Mouse (Mus musculus): Measurements from ENCODE around the gene Gli1.
"Not testable (repeated sequence)": the region's sequence is repeated elsewhere in the genome, so short reads cannot be mapped to it uniquely, and the experiment has no call there.

Gene Gli1

DNA sequence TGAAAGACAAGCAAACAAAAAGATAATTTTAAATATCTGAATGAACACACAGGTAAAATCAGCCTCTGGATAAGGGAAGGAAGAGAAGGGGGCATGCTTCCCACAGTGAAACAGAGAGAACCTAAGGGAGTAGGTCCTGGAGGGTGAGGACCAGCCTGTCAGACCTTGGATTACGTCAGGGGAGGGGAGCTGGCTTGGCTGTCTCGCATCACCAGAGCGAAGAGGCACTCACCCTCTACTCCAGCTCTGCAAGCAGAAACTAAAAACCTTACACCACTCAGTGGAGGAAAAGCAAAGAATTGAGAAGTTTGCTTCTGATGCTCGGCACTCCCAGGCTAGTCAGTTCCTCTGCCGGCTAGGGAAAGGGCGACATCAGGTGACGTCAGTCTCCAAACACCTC lies 21.8 kb downstream of the Gli1 start:
- no peak for DNase-seq

DNA sequence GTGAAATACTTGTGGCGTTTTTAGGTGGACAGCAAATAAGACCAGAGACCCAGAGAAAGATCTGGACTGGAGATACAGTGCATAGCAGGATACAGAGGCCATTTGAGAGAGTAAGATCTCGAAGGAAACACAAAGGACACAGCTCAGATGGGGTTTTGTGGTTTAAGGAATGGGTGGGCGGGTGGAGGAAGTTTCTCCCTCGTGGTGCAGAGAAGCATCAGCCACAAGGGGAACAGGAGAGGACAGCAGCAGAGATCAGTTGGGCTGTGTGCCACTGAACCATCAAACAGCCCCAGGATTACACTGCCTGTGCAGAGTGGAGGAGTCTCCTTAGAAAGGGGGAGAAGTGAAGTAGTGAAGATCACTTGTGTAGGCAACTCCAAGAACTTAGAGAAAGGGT lies 23.8 kb downstream of the Gli1 start:
- no peak for DNase-seq

DNA sequence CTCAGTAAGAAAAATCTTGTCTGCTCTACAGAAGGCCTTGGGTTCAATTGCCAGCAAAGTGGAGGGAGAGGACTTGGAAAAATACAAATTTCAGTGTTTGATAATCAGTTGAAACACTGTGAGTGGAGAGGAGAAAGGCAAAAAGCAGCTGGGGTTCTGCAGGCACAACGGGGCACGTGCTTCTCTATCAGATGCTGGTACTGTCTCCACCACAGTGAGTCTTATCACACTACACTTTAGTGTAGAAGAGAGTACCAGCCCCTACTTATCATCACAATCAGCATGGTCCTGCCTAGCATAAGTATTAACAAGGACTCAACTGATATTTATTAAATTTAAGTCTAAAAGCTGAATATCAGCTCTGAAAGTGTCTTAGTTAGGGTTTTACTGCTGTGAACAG lies 24.5 kb downstream of the Gli1 start:
- DNase-seq, result no peak

DNA sequence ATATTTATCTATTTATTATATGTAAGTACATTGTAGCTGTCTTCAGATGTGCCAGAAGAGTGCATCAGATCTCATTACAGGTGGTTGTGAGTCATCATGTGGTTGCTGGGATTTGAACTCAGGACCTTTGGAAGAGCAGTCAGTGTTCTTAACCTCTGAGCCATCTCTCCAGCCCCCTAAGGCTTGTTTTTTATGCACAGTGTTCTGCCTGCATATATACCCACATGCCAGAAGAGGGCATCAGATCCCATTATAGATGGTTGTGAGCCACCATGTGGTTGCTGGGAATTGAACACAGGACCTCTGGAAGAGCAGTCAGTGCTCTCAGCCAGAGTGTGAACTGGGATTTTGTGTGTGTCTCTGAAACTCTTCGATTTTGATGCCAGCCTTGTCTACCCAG lies 26.8 kb downstream of the Gli1 start:
- not testable (repeated sequence) for DNase-seq

DNA sequence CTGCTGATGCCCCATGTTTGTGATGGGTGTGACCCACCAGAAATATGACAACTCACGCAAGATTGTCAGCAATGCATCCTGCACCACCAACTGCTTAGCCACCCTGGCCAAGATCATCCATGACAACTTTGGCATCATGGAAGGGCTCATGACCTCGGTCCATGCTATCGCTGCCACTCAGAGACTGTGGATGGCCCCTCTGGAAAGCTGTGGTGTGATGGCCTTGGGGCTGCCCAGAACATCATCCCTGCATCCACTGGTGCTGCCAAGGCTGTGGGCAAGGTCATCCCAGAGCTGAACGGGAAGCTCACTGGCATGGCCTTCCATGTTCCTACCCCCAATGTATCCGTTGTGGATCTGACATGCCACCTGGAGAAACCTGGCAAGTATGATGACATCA lies 28.3 kb downstream of the Gli1 start:
- not testable (repeated sequence) for DNase-seq

DNA sequence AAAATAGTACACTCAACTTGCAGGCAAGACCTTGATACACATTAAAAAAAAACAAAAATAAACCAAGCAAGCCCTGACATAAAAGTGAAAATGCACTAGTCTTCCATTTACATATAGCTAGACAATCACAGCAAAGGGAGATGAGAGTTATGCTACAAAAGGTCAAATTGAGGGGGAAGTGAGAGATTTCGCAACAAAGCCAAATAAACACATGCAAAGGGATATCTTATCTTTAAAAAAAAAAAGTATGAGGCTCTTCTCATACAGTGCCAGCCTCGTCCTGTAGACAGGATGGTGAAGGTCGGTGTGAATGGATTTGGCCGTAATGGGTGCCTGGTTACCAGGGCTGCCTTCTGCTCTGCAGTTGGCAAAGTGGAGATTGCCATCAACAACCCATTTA lies 28.9 kb downstream of the Gli1 start:
- no peak for DNase-seq

DNA sequence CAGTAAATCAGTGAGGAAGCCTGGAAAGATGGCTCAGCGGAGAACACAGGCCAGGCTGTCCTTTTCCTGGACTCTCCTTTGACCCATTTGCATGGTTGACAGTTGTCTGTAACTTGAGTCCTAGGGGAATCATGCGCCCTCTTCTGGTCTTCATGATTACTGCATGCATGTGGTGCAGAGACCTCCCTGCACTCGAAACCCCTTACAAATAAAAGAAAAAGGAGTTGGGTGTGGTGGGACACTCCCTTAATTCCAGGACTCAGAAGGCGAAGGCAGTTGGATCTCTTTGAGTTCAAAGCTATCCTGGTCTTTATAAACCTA lies 29.5 kb downstream of the Gli1 start:
- DNase-seq, result peak; percentile 88

DNA sequence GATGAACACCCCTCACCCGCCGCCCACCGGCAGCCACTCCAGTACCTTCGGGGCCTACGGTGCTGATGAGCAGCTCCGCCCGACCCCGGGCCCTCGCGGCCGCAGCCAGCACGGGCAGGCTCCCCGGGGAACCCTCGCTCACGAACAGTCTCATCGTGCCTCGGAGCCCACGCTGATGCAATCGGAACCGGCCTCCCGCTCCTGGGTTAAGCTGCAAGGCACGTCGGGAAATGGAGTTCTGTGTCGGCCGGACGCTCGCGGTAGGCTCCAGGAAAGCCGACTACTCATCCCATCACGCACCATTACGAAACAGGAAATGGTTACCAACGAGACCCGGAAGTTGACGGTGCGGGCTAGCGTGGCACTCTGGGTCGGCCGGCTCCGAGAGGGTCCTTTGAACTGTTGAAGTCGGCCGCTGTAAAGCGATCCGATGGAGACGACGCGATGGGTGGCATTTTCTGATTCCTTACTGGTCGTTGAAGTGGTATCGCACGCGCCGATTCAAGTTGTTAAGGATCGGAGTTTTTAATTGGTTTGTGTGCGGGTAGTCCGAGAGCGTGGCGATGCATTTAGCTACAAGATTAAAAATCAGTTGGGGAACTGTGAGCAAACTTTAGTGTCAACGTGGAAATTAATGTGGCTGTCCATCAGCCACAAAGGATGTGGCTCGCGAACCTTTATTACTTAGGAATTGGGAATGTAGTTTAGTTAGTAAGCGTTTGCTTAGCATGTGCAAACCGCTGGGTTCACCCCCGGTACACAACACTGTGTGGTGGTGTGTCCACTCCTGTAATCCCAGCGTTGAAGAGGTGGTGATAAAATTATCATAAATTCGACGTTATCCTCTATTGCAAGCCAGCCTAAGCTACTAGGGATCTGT lies 30.1 kb downstream of the Gli1 start, which contains the start of gene Mars:
Mars (minus strand) TSS at position 311 of the 880 bp plus-strand sequence.
- peak; percentile 95 for DNase-seq

DNA sequence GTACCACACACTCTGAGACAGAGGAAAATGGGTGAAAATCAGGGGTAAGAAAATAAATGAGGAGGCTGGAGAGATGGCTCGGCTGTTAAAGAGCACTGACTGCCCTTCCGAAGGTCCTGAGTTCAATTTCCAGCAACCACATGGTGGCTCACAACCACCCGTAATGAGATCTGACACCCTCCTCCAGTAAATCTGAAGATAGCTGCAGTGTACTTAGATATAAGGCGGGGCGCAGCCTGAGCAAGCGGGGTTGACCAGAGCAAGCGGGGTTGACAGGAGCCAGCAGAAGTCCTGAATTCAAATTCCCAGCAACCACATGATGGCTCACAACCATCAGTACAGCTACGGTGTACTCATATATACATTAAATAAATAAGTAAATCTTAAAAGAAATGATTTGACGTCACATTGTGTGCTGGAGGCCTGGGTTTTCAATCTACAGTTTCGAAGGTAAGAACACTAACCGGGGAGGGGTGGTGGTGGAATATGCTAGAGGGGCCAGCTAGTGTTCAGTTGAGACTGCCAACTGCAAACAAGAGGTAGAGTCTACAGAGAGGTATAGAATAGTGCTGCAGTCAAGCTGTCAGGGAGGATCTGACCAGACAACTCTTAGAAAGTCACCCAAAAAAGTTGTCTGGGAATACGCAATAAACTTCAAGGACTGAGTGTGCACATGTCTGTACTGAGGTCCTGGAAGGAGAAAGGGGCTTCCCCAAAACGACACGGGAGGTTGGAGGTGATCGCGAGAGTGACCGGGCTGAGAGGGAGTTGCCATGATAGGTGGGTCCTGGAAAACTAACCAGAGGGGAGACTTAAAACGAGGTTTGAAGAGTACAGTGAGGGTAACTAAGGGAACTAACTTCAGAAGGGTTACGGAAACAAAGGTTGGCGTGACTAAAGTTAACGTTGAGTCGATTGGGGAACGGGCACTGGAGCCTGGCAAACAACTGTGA lies 31.0 kb downstream of the Gli1 start:
- no peak for DNase-seq

DNA sequence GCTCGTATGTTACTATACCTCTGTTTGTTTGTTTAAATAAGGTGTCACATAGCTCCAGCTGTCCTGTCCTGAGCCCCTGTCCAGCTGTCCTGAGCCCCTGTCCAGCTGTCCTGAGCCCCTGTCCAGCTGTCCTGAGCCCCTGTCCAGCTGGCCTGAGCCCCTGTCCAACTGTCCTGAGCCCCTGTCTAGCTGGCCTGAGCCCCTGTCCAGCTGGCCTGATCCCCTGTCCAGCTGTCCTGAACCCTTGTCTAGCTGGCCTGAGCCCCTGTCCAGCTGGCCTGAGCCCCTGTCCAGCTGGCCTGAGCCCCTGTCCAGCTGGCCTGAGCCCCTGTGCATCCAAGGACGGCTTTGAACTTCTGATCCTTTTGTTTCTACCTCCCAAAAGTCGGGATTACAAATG lies 32.6 kb downstream of the Gli1 start:
- not testable (repeated sequence) for DNase-seq

DNA sequence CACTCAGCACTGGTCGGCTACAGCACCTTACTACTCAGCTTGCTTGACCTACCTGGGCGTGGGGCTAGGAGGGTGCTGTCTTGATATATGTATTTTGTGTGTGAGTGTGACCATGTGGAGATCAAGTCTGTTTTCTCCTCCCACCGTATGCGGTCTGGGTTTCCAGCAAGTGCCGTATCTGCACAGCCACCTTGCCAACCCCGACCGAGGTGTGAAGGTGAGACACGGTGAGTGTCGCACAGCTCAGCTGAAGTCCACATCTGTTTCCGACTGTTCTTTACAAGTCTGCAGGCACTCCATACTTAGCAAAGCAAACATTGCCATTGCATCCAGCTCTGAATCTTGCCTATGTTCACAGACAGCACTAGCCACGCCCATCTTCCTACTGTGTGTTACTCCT lies 38.6 kb downstream of the Gli1 start:
- DNase-seq, result no peak

DNA sequence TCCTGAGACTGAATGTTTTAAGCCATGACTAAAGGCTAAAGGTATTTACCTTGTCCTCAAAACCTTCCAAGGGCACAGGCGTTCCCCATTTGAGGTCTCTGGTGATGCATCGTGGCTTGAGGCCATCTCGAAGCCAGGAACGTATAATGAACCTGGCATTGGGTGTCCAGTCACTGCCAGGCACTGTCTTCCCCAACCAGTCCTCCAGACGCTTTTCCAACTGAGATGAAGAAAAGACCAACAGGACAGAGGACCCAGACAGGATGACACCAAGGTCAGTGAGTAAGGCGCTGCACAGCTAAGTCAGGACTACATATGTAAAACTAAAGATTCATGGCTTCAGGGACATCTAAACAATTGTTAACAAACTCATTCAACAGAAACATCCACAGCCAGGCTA lies 41.4 kb downstream of the Gli1 start:
- no peak for DNase-seq

DNA sequence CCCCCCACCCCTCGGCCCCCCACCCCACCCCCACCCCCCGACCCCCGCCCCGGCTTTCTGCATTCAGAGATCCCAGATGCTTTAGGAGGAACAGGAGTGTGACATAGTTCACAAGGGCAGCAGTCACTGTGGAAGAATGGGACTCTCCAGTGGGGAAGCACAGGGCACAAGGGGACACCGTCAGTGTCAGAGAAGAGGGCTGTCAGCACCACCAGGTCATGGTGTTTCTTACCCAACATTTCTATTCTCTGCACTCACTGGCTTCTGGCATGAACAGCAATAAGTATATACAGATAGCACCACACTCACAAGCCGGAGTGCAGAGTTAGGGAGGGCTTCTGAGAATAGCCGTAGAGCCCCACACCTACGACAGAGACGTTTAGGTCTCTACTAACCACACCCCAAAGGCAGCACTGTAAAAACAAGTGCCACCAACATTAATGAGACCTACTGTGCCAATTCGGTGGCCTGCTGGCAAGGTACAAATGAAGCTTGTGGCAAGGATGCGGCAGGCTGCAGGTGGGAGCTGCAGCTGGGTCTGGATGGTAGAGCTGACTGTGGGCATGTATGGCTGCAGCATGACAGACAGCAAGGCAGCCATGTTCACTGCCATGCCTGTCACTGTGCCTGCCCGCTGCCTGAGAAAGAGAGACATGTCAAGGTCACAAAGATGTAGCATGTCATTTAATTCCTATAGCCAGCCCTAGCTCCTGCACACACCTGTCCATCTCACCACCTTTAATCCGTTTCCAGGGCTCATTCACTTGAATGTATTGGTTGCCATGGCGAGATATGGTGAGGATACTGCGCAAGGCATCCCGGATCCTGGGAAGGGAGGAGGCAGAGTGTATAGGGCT lies 44.5 kb downstream of the Gli1 start:
- peak; percentile 4 for DNase-seq

DNA sequence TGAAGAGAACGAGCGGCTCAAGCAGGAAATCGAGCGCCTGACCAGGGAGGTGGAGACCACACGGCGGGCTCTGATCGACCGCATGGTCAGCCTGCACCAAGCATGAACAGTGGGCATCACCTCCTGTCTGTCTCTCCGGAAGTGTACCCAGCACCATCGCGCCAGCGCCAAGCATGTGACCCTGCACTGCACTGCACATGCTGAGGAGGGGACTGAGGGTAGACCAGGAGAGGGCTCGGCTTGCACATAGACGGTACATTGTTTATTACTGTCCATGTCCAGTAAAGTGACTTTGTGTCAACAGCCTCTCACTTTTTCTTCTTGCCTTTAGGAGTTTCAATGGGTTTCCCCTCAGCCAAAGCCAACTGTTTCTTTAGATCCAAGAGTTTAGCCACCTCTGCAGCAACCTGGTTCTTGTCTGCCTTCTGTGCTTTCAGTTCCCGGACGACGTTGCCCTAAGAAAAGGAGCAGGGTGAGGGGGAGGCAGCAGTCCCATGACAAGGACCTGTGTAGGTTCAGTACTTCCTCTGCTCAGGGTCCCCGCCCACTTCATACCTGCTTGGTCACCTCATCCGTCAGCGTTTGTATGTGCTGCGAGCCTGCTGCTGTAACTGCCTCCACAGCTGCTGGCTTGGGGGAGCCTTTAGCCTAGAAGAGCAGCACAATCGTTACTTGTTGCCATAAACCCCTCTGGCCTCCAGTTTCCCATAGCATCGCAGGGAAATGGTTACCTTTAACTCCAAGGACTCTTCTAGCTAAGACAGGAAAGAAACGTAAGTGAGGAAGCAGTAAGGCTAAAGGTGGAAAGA lies 45.6 kb downstream of the Gli1 start:
- DNase-seq, result peak; percentile 6

DNA sequence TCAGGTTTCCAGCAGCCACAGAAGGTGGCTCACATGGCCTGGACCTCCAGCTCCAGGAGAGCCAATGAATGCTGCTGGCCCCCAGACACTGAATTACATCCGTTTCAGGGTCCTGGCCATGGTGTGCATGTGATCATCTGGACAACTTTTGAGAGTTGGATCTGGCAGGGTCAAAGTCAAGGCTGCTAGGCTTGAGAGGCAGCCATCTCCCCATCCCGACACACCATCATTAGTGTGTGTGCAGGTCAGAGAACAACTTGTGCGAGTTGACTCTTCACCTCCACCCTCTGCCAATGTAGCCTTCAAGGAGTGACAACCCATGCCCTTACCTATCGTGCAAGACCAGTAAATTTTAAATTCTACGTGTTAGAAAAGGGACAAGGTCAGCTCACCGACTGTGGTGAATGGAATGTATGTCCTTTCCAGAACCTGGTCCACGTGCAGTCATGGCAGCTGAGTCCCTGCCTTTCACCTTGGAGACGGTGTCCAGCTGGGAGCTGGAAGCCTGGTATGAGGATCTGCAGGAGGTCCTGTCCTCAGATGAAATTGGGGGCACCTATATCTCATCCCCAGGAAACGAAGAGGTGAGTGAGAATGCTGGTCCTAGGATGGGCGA lies 46.8 kb downstream of the Gli1 start:
- peak; percentile 9 for DNase-seq

DNA sequence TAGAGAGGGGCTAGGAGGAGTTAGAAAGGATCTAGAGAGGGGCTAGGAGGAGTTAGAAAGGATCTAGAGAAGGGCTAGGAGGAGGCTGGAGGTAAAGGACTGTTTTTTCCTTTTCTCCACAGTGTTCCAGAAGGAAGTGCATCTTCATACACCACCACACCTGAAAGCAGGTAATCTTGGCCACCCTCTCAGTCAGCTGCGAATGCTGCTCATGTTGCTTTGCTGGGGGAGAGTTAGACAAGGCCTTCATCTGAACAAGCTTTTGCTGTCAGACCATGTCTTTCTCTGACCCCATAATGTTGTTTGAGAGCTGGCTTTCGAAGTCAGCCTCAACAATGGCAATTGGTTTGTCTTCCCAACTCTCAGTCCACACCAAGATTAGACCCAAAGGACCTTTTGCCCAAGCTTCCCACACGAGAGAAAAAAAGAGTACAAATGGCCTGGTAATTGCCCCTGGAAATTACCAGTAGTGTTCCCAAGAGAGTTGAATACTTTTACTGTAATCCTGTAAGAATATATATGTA lies 48.1 kb downstream of the Gli1 start:
- no peak for DNase-seq

DNA sequence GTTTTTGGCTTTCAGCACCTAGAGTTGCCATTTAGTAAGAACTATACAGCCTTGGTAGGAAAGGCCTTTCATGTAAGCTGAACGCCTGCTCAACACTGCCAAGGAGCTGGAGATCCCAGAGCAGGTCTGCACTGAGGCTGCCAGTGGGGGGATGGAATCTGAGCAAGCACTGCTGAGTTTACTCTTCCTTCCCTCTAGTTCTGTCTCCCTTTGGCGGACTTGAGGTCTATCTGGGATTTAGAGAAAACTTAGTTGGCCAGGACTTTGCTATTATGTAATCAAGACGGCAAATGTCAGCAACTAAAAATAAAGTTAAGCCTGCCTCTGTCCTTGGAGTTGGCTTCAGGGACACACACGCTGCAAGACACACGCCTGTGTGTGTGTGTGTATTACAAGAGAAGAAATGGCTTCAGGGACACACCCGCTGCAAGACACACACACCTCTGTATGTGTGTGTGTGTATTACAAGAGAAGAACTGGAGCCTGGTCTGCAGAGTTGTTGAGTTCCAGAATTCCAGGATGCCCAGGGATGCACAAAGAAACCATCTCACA lies 48.7 kb downstream of the Gli1 start:
- DNase-seq, result no peak

DNA sequence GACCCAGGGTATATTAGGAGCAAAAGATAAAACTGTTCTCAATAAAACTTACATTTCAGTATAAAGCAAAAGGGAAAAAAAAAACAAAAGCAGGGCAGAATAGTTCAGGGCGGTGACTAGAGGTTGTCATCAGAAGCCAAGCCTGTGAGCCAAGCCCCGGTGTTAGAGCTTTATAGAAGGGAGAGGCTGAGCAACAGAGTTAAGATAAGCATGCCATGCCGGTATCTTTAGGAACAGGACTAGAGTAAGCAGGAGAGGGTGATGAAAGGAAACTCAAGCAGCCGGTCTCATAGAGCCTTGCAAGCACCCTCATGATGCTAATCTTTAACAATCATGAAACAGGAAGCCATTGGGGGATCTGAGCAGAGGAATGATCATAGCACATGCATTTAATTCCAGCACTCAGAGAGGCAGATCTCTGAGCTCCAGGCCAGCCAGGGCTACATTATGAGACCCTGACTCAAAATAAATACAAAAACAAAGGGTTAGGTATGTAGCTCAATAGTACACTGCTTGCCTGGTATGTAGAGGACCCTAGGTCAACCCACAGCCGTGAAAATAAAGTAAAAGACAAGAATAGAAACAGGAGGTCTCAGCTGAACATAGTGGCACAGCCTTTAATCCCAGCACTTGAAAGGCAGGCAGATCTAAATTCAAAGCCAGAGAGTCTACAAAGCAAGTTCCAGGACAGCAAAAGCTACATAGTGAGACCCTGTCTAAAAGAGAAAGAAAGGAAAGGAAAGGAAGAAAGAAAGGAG lies 49.7 kb downstream of the Gli1 start:
- DNase-seq, result peak; percentile 5

DNA sequence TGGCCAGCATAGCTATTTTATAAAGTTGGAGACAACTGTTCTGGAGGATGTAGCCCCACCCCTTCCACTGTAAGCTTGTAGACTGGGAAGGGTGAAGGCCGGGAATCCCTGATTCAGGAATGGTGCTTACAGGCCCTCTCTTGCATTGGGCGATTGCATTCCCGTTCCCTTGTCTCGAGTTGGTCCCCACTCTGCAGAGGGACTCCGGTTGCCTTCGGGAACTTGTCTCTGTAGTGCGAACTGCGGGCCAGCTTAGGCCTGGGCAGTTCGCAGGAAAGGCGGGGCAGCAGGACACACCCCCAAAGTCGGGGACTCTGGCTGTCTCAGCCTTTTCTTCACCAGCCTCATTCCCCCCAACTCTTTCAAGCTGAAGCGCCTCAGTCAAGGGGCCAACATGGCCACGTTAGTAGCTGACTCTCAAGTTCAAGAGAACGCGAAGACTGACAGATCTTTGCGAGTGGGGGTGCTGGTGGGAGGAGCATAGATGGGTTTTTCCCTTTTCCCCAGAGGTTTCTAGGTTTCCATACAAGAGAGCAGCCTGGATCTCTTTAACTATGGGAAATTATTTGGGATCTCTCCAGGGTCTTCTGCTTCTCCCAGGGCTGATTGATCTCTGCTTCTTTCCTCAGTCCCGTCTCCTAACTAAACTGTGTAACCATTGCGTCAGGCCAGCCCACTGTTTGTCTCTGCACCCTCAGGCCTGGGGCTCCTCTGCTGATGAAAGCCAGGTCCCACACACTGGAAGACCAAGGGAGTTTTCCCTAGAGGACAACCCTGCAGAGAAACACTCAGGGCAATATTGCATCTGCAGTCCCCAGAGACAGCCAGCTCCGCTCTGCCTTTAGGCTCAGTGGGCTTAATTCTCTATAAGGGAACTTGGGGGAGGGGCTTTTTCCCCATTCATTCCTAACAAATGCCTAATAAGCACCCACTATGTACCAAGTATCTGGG lies 50.6 kb downstream of the Gli1 start:
- DNase-seq, result peak; percentile 78

All from kidney, postnatal 10 days (tissue).